Mouse (Mus musculus) hematopoietic stem cell, adult 5-6 weeks (primary cell): ENCODE data around the gene Nmbr. TPM values are rescaled to one million over a fixed set of nuclear protein-coding genes. Genes with fewer than 3 reads are reported as not detected.

Experiments used
- ATAC-seq, 2 experiments: fragments of 125-278 bp in 1 of 2; replicated peaks in 1 of 2; 2 replicates each; pipeline ENCODE4 v1.8.0; 2016 to 2017; ENCODE audit warnings: inconsistent platforms in 2 of 2, mild to moderate bottlenecking in 2 of 2, moderate number of reproducible peaks in 2 of 2, low read depth in 1 of 2, moderate TSS enrichment in 1 of 2; ENCODE audit not compliant: low FRiP score in 2 of 2, poor library complexity in 2 of 2, severe bottlenecking in 2 of 2, insufficient read depth in 1 of 2, low TSS enrichment in 1 of 2
- total RNA-seq: library from RNA; stranded (forward); fragments of 172-1452, 232-1000 nt; gene quantifications from 2 replicates; pipeline ENCODE4 v1.2.3, GENCODE M21; 2017

Gene Nmbr
- total RNA-seq, 1 experiment from 2014 or later: 1.0 TPM

DNA sequence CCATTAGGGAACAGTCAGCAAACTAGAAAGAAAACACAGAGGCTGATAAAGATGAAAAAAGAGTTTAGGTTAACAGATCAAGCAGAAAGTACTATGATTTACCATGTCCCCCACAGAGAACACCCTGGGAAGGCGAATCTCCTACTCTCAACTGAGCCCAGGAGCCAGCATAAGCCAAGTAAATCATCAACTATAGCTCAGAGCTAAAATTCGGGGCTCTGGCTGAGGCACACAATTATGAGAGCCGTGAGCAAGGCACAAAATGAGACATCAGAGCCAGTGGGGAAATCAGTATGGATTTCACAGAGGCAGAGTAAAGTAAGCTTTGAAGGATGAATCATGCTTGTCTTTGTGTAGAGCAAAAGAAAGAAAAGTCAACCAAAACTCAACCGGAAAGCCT is 111.6 kb downstream of the Nmbr start:
- no peak for ATAC-seq

Other genes starting within 250 kb of the Nmbr start
- 0.35 and 0.44 TPM in 2 replicates for gene Adgrg6, start 159.9 kb upstream of the Nmbr start, total RNA-seq
- 60.4 and 75.2 TPM in 2 replicates for gene Vta1, start within 50 bp of the Nmbr start, total RNA-seq
- gene Gje1, start 12.6 kb downstream of the Nmbr start, total RNA-seq: not detected in 2 replicates